Mouse (Mus musculus) heart, postnatal 10 days (tissue): Measurements from ENCODE around the gene Gm10553. TPM values are rescaled to one million over a fixed set of nuclear protein-coding genes. Genes with fewer than 3 reads are reported as not detected.

Experiments used
- total RNA-seq, 2 experiments: library from RNA; stranded (reverse); gene quantifications; 2 replicates each; pipeline ENCODE4 v1.2.3; 2021

The Gm10553 gene
- total RNA-seq, 2 experiments from 2014 or later = not detected

Other genes starting within 250 kb of the Gm10553 start
- under 1 TPM in 1 of 2 experiments, not detected in 1; 0.17 TPM for gene Slc16a14, start 165.0 kb upstream of the Gm10553 start, total RNA-seq
- under 1 TPM in 1 of 2 experiments, not detected in 1; 0.50 TPM for gene A530032D15Rik, start 9.7 kb downstream of the Gm10553 start, total RNA-seq
- gene C130026I21Rik, start 170.4 kb downstream of the Gm10553 start, total RNA-seq = under 1 TPM; 0.45 TPM